Mouse (Mus musculus): Measurements from ENCODE around the gene Ifitm1. TPM values are rescaled to one million over a fixed set of nuclear protein-coding genes. Genes with fewer than 3 reads are reported as not detected.

The Ifitm1 gene
- polyA plus RNA-seq, 1 experiment from 2014 or later: 3.0 TPM

- H3K9me3 ChIP-seq (replicated peaks): no peaks in the 10 kb centered on the region
- no peak for ATAC-seq (ENCODE audit: insufficient number of reproducible peaks, low FRiP score)
- H3K27me3 ChIP-seq (replicated peaks): no peaks in the 10 kb centered on the region
- peak overlapping the region; percentile 18; the same call in 1 of the 2 replicates for H3K4me2 ChIP-seq
- peaks cover 68% of the 10 kb centered on the region for H3K4me1 ChIP-seq (replicated peaks)
- peak overlapping the region; percentile 30; the same call in 1 of the 2 replicates for H3K27ac ChIP-seq (ENCODE audit: poor library complexity, severe bottlenecking)
- H3K36me3 ChIP-seq: peaks cover 26% of the 10 kb centered on the region
- H3K4me3 ChIP-seq: no peak overlapping the region
- H3K9ac ChIP-seq: peak overlapping the region; percentile 25; the same call in 1 of the 2 replicates
- 51% methylated on average over 8 of the region's 8 CpGs for WGBS
Observed at GRCm38 (mm10) chr7:140951051-140951450, 16.0 kb upstream of the Ifitm1 start.

GRCm38 (mm10) chr7:140951765-140952164, 15.3 kb upstream of the Ifitm1 start:
- WGBS: 73% methylated on average over 6 of the region's 6 CpGs
- no peaks in the 10 kb centered on the region for H3K27me3 ChIP-seq (replicated peaks)
- no peak overlapping the region for H3K27ac ChIP-seq (ENCODE audit: poor library complexity, severe bottlenecking)
- H3K9me3 ChIP-seq (replicated peaks): no peaks in the 10 kb centered on the region
- no peak overlapping the region for H3K9ac ChIP-seq
- peaks cover 23% of the 10 kb centered on the region for H3K36me3 ChIP-seq
- no peak overlapping the region for H3K4me2 ChIP-seq
- no peak overlapping the region for H3K4me3 ChIP-seq
- no peak for ATAC-seq (ENCODE audit: insufficient number of reproducible peaks, low FRiP score)
- peaks cover 67% of the 10 kb centered on the region for H3K4me1 ChIP-seq (replicated peaks)

- Histone ChIP-seq H3K36me3 (peaks cover 21% of the 10 kb centered on the region), H3K27ac (ENCODE audit: poor library complexity, severe bottlenecking) (no peak overlapping the region), H3K4me1 (replicated peaks) (peaks cover 61% of the 10 kb centered on the region), H3K4me3 (no peak overlapping the region), H3K4me2 (no peak overlapping the region), H3K9me3 (replicated peaks) (no peaks in the 10 kb centered on the region), H3K27me3 (replicated peaks) (no peaks in the 10 kb centered on the region), H3K9ac (no peak overlapping the region)
- WGBS: 70% methylated on average over 7 of the region's 7 CpGs
- no peak for ATAC-seq (ENCODE audit: insufficient number of reproducible peaks, low FRiP score)
Observed at GRCm38 (mm10) chr7:140952441-140952840, 14.6 kb upstream of the Ifitm1 start.

GRCm38 (mm10) chr7:140953133-140953532, 13.9 kb upstream of the Ifitm1 start:
- peaks cover 54% of the 10 kb centered on the region for H3K4me1 ChIP-seq (replicated peaks)
- no peak for ATAC-seq (ENCODE audit: insufficient number of reproducible peaks, low FRiP score)
- no peak overlapping the region for H3K4me3 ChIP-seq
- H3K4me2 ChIP-seq: peak overlapping the region; percentile 81
- H3K27me3 ChIP-seq (replicated peaks): peaks cover 4% of the 10 kb centered on the region; the same call in 1 of the 2 replicates
- peaks cover 14% of the 10 kb centered on the region for H3K36me3 ChIP-seq
- WGBS: 66% methylated on average over 11 of the region's 11 CpGs
- no peak overlapping the region for H3K9ac ChIP-seq
- no peaks in the 10 kb centered on the region for H3K9me3 ChIP-seq (replicated peaks)
- no peak overlapping the region for H3K27ac ChIP-seq (ENCODE audit: poor library complexity, severe bottlenecking)

- Histone ChIP-seq H3K9ac (peak overlapping the region; percentile 84), H3K4me2 (peak overlapping the region; percentile 81), H3K36me3 (peaks cover 8% of the 10 kb centered on the region; the same call in 1 of the 2 replicates), H3K9me3 (replicated peaks) (no peaks in the 10 kb centered on the region), H3K4me1 (replicated peaks) (peaks cover 47% of the 10 kb centered on the region), H3K27ac (ENCODE audit: poor library complexity, severe bottlenecking) (no peak overlapping the region), H3K27me3 (replicated peaks) (peaks cover 13% of the 10 kb centered on the region; the same call in 1 of the 2 replicates), H3K4me3 (peak overlapping the region; percentile 72)
- 56% methylated on average over 15 of the region's 15 CpGs for WGBS
- no peak for ATAC-seq (ENCODE audit: insufficient number of reproducible peaks, low FRiP score)
Observed at GRCm38 (mm10) chr7:140953800-140954732, 13.0 kb upstream of the Ifitm1 start.

- Histone ChIP-seq H3K4me2 (peak overlapping the region; percentile 81), H3K4me3 (peak overlapping the region; percentile 72), H3K9ac (peak overlapping the region; percentile 84), H3K36me3 (peaks cover 3% of the 10 kb centered on the region; the same call in 1 of the 2 replicates), H3K9me3 (replicated peaks) (no peaks in the 10 kb centered on the region), H3K27ac (ENCODE audit: poor library complexity, severe bottlenecking) (no peak overlapping the region), H3K4me1 (replicated peaks) (peaks cover 47% of the 10 kb centered on the region), H3K27me3 (replicated peaks) (peaks cover 13% of the 10 kb centered on the region; the same call in 1 of the 2 replicates)
- 10% methylated on average over 9 of the region's 9 CpGs for WGBS
- ATAC-seq (ENCODE audit: insufficient number of reproducible peaks, low FRiP score): no peak
Observed at GRCm38 (mm10) chr7:140954733-140955071, 12.3 kb upstream of the Ifitm1 start.

GRCm38 (mm10) chr7:140955342-140955741, 11.7 kb upstream of the Ifitm1 start:
- Histone ChIP-seq H3K27ac (ENCODE audit: poor library complexity, severe bottlenecking) (peak overlapping the region; percentile 91), H3K36me3 (peaks cover 3% of the 10 kb centered on the region; the same call in 1 of the 2 replicates), H3K4me3 (peak overlapping the region; percentile 72), H3K27me3 (replicated peaks) (peaks cover 13% of the 10 kb centered on the region; the same call in 1 of the 2 replicates), H3K4me2 (peak overlapping the region; percentile 81), H3K4me1 (replicated peaks) (peaks cover 44% of the 10 kb centered on the region), H3K9ac (peak overlapping the region; percentile 84), H3K9me3 (replicated peaks) (no peaks in the 10 kb centered on the region)
- ATAC-seq (ENCODE audit: insufficient number of reproducible peaks, low FRiP score): no peak
- 8% methylated on average over 17 of the region's 17 CpGs for WGBS

GRCm38 (mm10) chr7:140955758-140956555, 11.1 kb upstream of the Ifitm1 start, which contains the start of the genes Gm45717 and Ifitm2:
TSS of gene Gm45717 (minus strand) at chr7:140955937.
TSS of gene Ifitm2 (minus strand) at chr7:140955987.
- peak within 1 kb of the TSS; percentile 91 for H3K27ac ChIP-seq (ENCODE audit: poor library complexity, severe bottlenecking)
- H3K4me1 ChIP-seq (replicated peaks): peaks cover 38% of the 10 kb centered on the region
- H3K27me3 ChIP-seq (replicated peaks): peaks cover 13% of the 10 kb centered on the region; the same call in 1 of the 2 replicates
- 8% methylated on average over 11 of the region's 11 CpGs for WGBS
- H3K4me2 ChIP-seq: peak within 1 kb of the TSS; percentile 81
- peaks cover 3% of the 10 kb centered on the region; the same call in 1 of the 2 replicates for H3K36me3 ChIP-seq
- H3K4me3 ChIP-seq: peak within 1 kb of the TSS; percentile 72
- H3K9me3 ChIP-seq (replicated peaks): no peaks in the 10 kb centered on the region
- peak within 1 kb of the TSS; percentile 84 for H3K9ac ChIP-seq
- peak; percentile 87 for ATAC-seq (ENCODE audit: insufficient number of reproducible peaks, low FRiP score)

- Histone ChIP-seq H3K4me3 (no peak overlapping the region), H3K36me3 (peaks cover 3% of the 10 kb centered on the region; the same call in 1 of the 2 replicates), H3K4me1 (replicated peaks) (peaks cover 32% of the 10 kb centered on the region), H3K9ac (no peak overlapping the region), H3K27me3 (replicated peaks) (peaks cover 13% of the 10 kb centered on the region; the same call in 1 of the 2 replicates), H3K9me3 (replicated peaks) (no peaks in the 10 kb centered on the region), H3K4me2 (peak overlapping the region; percentile 81; the same call in 1 of the 2 replicates), H3K27ac (ENCODE audit: poor library complexity, severe bottlenecking) (peak overlapping the region; percentile 91)
- no peak for ATAC-seq (ENCODE audit: insufficient number of reproducible peaks, low FRiP score)
- WGBS: 37% methylated on average over 6 of the region's 6 CpGs
Observed at GRCm38 (mm10) chr7:140956556-140956869, 10.5 kb upstream of the Ifitm1 start.

GRCm38 (mm10) chr7:140959181-140959901, 7.7 kb upstream of the Ifitm1 start:
- no peaks in the 10 kb centered on the region for H3K36me3 ChIP-seq
- H3K4me3 ChIP-seq: no peak overlapping the region
- no peaks in the 10 kb centered on the region for H3K9me3 ChIP-seq (replicated peaks)
- H3K4me1 ChIP-seq (replicated peaks): peaks cover 18% of the 10 kb centered on the region
- WGBS: 15% methylated on average over 9 of the region's 9 CpGs
- no peak overlapping the region for H3K27ac ChIP-seq (ENCODE audit: poor library complexity, severe bottlenecking)
- no peak for ATAC-seq (ENCODE audit: insufficient number of reproducible peaks, low FRiP score)
- no peak overlapping the region for H3K9ac ChIP-seq
- H3K27me3 ChIP-seq (replicated peaks): peaks cover 13% of the 10 kb centered on the region
- H3K4me2 ChIP-seq: no peak overlapping the region
